In genomic region chr7:136501094-136501493, GRCm38 (mm10) we compare ENCODE assay signal across 25 mouse cellular contexts.
DNase-seq lines count a peak whose midpoint lies in the region; ATAC-seq lines count a peak whose summit lies in the region.
"Had no signal": no experiment of that assay in that cellular context is flagged by ENCODE, and none has a peak within 500 bp of the region (broad histone marks: within the 10 kb centered on the region; RNA-seq: fewer than 3 reads in every experiment).

No protein-coding gene starts in this region.

- no peak overlapping the region for H3K4me3 ChIP-seq in forebrain, embryonic 12.5 days (replicated peaks)
- no peak overlapping the region for H3K4me3 ChIP-seq in forebrain, embryonic 10.5 days
- no peak overlapping the region for H3K4me3 ChIP-seq in hindbrain, embryonic 12.5 days
- H3K4me3 ChIP-seq in limb, embryonic 10.5 days: no peak overlapping the region
- H3K4me3 ChIP-seq in midbrain, embryonic 16.5 days (ENCODE audit: low read depth, low read length): no peak overlapping the region
- H3K4me3 ChIP-seq: embryonic facial prominence, embryonic 12.5 days; heart, embryonic 12.5 days; kidney, embryonic 15.5 days; liver, embryonic 15.5 days; lung, embryonic 15.5 days; myocyte had no signal

- ATAC-seq in forebrain, embryonic 12.5 days (ENCODE audit: low FRiP score): no peak
- ATAC-seq in hindbrain, embryonic 12.5 days (ENCODE audit: low FRiP score): no peak
- ATAC-seq in midbrain, embryonic 16.5 days: no peak
- ATAC-seq: intestine, postnatal 0 days had no signal

- no peak overlapping the region for H3K9ac ChIP-seq in forebrain, embryonic 12.5 days
- no peak overlapping the region for H3K9ac ChIP-seq in hindbrain, embryonic 12.5 days
- H3K9ac ChIP-seq in midbrain, embryonic 16.5 days (ENCODE audit: low read depth, low read length): no peak overlapping the region
- H3K9ac ChIP-seq: embryonic facial prominence, embryonic 12.5 days; heart, embryonic 12.5 days; kidney, embryonic 15.5 days; liver, embryonic 15.5 days; lung, embryonic 15.5 days had no signal

- 89% methylated on average over 7 of the region's 7 CpGs for WGBS in forebrain, embryonic 12.5 days
- WGBS in forebrain, embryonic 10.5 days: 90% methylated on average over 7 of the region's 7 CpGs
- WGBS in hindbrain, embryonic 12.5 days: 87% methylated on average over 7 of the region's 7 CpGs
- 90% methylated on average over 7 of the region's 7 CpGs for WGBS in limb, embryonic 10.5 days
- 89% methylated on average over 7 of the region's 7 CpGs for WGBS in midbrain, embryonic 16.5 days

- H3K9me3 ChIP-seq in forebrain, embryonic 12.5 days: no peaks in the 10 kb centered on the region
- H3K9me3 ChIP-seq in forebrain, embryonic 10.5 days: no peaks in the 10 kb centered on the region
- H3K9me3 ChIP-seq in hindbrain, embryonic 12.5 days (replicated peaks): no peaks in the 10 kb centered on the region
- no peaks in the 10 kb centered on the region for H3K9me3 ChIP-seq in limb, embryonic 10.5 days (replicated peaks)
- H3K9me3 ChIP-seq in midbrain, embryonic 16.5 days (replicated peaks; ENCODE audit: control insufficient read depth, low read length, poor library complexity, severe bottlenecking): no peaks in the 10 kb centered on the region
- H3K9me3 ChIP-seq: embryonic facial prominence, embryonic 12.5 days; heart, embryonic 12.5 days; kidney, embryonic 15.5 days; liver, embryonic 15.5 days; lung, embryonic 15.5 days had no signal

- peaks cover 82% of the 10 kb centered on the region for H3K27me3 ChIP-seq in forebrain, embryonic 12.5 days
- H3K27me3 ChIP-seq in forebrain, embryonic 10.5 days (ENCODE audit: poor library complexity, severe bottlenecking): peaks cover 93% of the 10 kb centered on the region
- H3K27me3 ChIP-seq in hindbrain, embryonic 12.5 days: peaks cover 4% of the 10 kb centered on the region; the same call in 1 of the 2 replicates
- peaks cover 33% of the 10 kb centered on the region for H3K27me3 ChIP-seq in limb, embryonic 10.5 days (ENCODE audit: low read depth, poor library complexity, severe bottlenecking)
- H3K27me3 ChIP-seq in midbrain, embryonic 16.5 days (ENCODE audit: control insufficient read depth, insufficient read depth, low read depth, low read length): peaks cover 10% of the 10 kb centered on the region

- H3K4me1 ChIP-seq in forebrain, embryonic 12.5 days: peaks cover 57% of the 10 kb centered on the region
- peaks cover 63% of the 10 kb centered on the region for H3K4me1 ChIP-seq in forebrain, embryonic 10.5 days
- peaks cover 56% of the 10 kb centered on the region for H3K4me1 ChIP-seq in hindbrain, embryonic 12.5 days
- H3K4me1 ChIP-seq in limb, embryonic 10.5 days: peaks cover 87% of the 10 kb centered on the region
- H3K4me1 ChIP-seq in midbrain, embryonic 16.5 days (ENCODE audit: control insufficient read depth, insufficient read depth, low read length): peaks cover 20% of the 10 kb centered on the region
- H3K4me1 ChIP-seq: liver, embryonic 15.5 days had no signal

- 0 out of 2 replicates have a peak overlapping the region, but pooled peaks have one; percentile 31 for H3K27ac ChIP-seq in forebrain, embryonic 12.5 days
- no peak overlapping the region; the same call in 1 of the 2 replicates for H3K27ac ChIP-seq in forebrain, embryonic 10.5 days
- peak overlapping the region; percentile 55; the same call in 1 of the 2 replicates for H3K27ac ChIP-seq in hindbrain, embryonic 12.5 days
- peak overlapping the region; percentile 69; the same call in 1 of the 2 replicates for H3K27ac ChIP-seq in limb, embryonic 10.5 days
- H3K27ac ChIP-seq in midbrain, embryonic 16.5 days (ENCODE audit: low read length): peak overlapping the region; percentile 24; the same call in 1 of the 2 replicates
- H3K27ac ChIP-seq: liver, embryonic 15.5 days; lung, embryonic 15.5 days; stomach, postnatal 0 days had no signal

- H3K4me2 ChIP-seq in forebrain, embryonic 12.5 days: no peak overlapping the region
- no peak overlapping the region for H3K4me2 ChIP-seq in hindbrain, embryonic 12.5 days (replicated peaks)
- H3K4me2 ChIP-seq in midbrain, embryonic 16.5 days (ENCODE audit: low read length): no peak overlapping the region
- H3K4me2 ChIP-seq: embryonic facial prominence, embryonic 12.5 days; heart, embryonic 12.5 days; liver, embryonic 15.5 days; lung, embryonic 15.5 days had no signal

- no peak for DNase-seq in forebrain, embryonic 10.5 days (ENCODE audit: extremely low spot score, low spot score)
- DNase-seq in limb, embryonic 10.5 days (ENCODE audit: low spot score): no peak
- no peak for DNase-seq in layer of hippocampus, adult 9-10 months (ENCODE audit: low spot score)
- no peak for DNase-seq in yolk sac, embryonic 10.5 days (ENCODE audit: low spot score)
- DNase-seq in spleen, postnatal 4 days (ENCODE audit: low spot score in 2 of 2): no peak
- DNase-seq: adrenal gland, postnatal 14 days; cerebellum, adult 8-10 months; gastrocnemius, postnatal 25 days; heart, adult 18-20 months; heart, postnatal 10 days; kidney, postnatal 36 days; liver; lung, postnatal 4 days; thymus, adult 2 months had no signal

- no peaks in the 10 kb centered on the region for H3K36me3 ChIP-seq in forebrain, embryonic 12.5 days (replicated peaks)
- H3K36me3 ChIP-seq in forebrain, embryonic 10.5 days (replicated peaks): no peaks in the 10 kb centered on the region
- no peaks in the 10 kb centered on the region for H3K36me3 ChIP-seq in hindbrain, embryonic 12.5 days
- H3K36me3 ChIP-seq in limb, embryonic 10.5 days: no peaks in the 10 kb centered on the region
- H3K36me3 ChIP-seq in midbrain, embryonic 16.5 days (ENCODE audit: control insufficient read depth, insufficient read depth, low read length): no peaks in the 10 kb centered on the region
- H3K36me3 ChIP-seq: embryonic facial prominence, embryonic 12.5 days; heart, embryonic 12.5 days; kidney, embryonic 15.5 days; liver, embryonic 15.5 days; lung, embryonic 15.5 days had no signal
